Mouse (Mus musculus) embryonic facial prominence, embryonic 15.5 days (tissue): Measurements from ENCODE around the gene Rdm1. TPM values are rescaled to one million over a fixed set of nuclear protein-coding genes. Genes with fewer than 3 reads are reported as not detected.
"Not testable (repeated sequence)": the region's sequence is repeated elsewhere in the genome, so short reads cannot be mapped to it uniquely, and the experiment has no call there.

ENCODE experiments used
- ATAC-seq: fragments of 200-750 bp; cut with Nextera tagmentation; 2 replicates; pipeline ENCODE4 v1.8.0; 2017; ENCODE audit warnings: low read depth, moderate TSS enrichment; ENCODE audit not compliant: insufficient number of reproducible peaks, low FRiP score, low TSS enrichment
- H3K27ac ChIP-seq: fragments of 300-500 bp; sonication (generic); replicated peaks from 2 replicates; pipeline ENCODE4 v1.5.1; 2015; ENCODE audit warnings: mild to moderate bottlenecking, inconsistent platforms
- H3K27me3 ChIP-seq: fragments of 300-500 bp; sonication (generic); 2 replicates; pipeline ENCODE4 v1.6.1; 2015; ENCODE audit warnings: inconsistent platforms
- H3K36me3 ChIP-seq: fragments of 300-500 bp; sonication (generic); 2 replicates; pipeline ENCODE4 v1.6.1; 2015; ENCODE audit warnings: mild to moderate bottlenecking, inconsistent platforms
- H3K4me1 ChIP-seq: fragments of 300-500 bp; sonication (generic); 2 replicates; pipeline ENCODE4 v1.6.1; 2015; ENCODE audit warnings: inconsistent platforms
- H3K4me2 ChIP-seq: fragments of 300-500 bp; sonication (generic); replicated peaks from 2 replicates; pipeline ENCODE4 v1.6.1; 2015; ENCODE audit warnings: mild to moderate bottlenecking, inconsistent platforms
- H3K4me3 ChIP-seq: fragments of 300-500 bp; sonication (generic); replicated peaks from 2 replicates; pipeline ENCODE4 v1.5.1; 2015; ENCODE audit warnings: mild to moderate bottlenecking, inconsistent platforms
- H3K9ac ChIP-seq: fragments of 300-500 bp; sonication (generic); 2 replicates; pipeline ENCODE4 v1.6.1; 2015; ENCODE audit warnings: inconsistent platforms
- H3K9me3 ChIP-seq: fragments of 300-500 bp; sonication (generic); replicated peaks from 2 replicates; pipeline ENCODE4 v1.6.1; 2016; ENCODE audit warnings: inconsistent platforms
- WGBS: fragments of 180-500 bp; shearing (Covaris S2); methylation state at CpG from one replicate; pipeline ENCODE4 v1.1.7; 2015; 5-methylcytosine and 5-hydroxymethylcytosine counted together
- polyA plus RNA-seq: library from polyadenylated mRNA; unstranded; fragments of >200 nt; fragmentation: Nextera tagmentation; extraction: Ambion mirVana; gene quantifications from 2 replicates; pipeline ENCODE4 v1.2.1, GENCODE M21; 2015

The Rdm1 gene
- polyA plus RNA-seq, 1 experiment from 2014 or later = 54.6 TPM

DNA sequence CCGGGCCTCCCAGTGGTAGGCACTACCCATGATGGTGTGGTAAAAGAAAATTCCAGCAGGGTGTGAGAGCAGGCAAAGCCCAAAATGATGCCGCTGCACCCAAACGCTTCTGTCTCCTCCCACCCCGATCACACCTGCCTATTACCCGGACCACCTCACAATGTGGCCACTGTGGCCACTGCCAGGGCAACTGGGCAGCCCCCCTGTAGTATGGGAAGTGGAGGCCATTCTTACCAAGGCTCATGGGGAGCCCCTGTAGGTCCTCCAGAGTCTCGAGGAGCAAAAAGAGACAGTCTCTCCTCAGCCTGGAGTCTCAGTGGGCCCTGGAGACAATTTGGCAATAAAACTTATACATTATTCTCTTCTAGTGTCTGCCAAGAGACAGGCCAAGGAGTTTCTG lies 27.8 kb upstream of the Rdm1 start, which contains the start of gene Gm11634:
Gene Gm11634, minus strand, starts transcription at position 101 of the 400 bp plus-strand sequence.
- H3K4me2 ChIP-seq = no peak within 1 kb of the TSS
- no peaks in the 10 kb centered on the region for H3K36me3 ChIP-seq
- no peaks in the 10 kb centered on the region for H3K27me3 ChIP-seq
- no peak for ATAC-seq
- 78% methylated on average over 6 of the region's 6 CpGs for WGBS
- no peak within 1 kb of the TSS for H3K27ac ChIP-seq
- H3K4me1 ChIP-seq = no peaks in the 10 kb centered on the region
- no peak within 1 kb of the TSS for H3K9ac ChIP-seq
- H3K9me3 ChIP-seq = no peaks in the 10 kb centered on the region
- H3K4me3 ChIP-seq = no peak within 1 kb of the TSS

GRCm38 (mm10) chr11:101602491-101602890 lies 24.5 kb upstream of the Rdm1 start:
- H3K27ac ChIP-seq = no peak overlapping the region
- H3K4me3 ChIP-seq = no peak overlapping the region
- H3K9me3 ChIP-seq = no peaks in the 10 kb centered on the region
- peaks cover 4% of the 10 kb centered on the region; the same call in 1 of the 2 replicates for H3K4me1 ChIP-seq
- H3K27me3 ChIP-seq = no peaks in the 10 kb centered on the region
- no peak for ATAC-seq
- H3K4me2 ChIP-seq = no peak overlapping the region
- 8% methylated on average over 3 of the region's 3 CpGs for WGBS
- H3K9ac ChIP-seq = no peak overlapping the region
- no peaks in the 10 kb centered on the region for H3K36me3 ChIP-seq

DNA sequence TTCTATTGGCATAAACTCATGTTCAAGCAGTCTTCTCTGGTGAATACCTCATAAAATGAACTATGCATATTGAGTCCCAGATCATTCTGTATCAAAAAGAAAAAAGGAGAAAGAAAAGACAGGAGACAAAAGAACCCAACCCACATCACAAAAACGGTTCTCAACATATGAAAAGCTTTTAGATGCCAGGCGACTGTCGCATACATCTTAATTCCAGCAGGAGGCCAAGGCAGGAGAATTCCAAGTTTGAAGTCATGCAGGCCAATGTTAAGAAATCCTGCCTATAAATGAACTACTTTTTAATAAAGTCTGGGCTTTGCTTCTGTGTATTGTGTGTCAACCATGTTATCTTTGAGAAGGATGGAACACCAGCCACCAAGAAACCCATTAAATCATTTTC lies 22.9 kb upstream of the Rdm1 start:
- H3K9me3 ChIP-seq = no peaks in the 10 kb centered on the region
- H3K4me1 ChIP-seq = peaks cover 4% of the 10 kb centered on the region; the same call in 1 of the 2 replicates
- H3K27me3 ChIP-seq = no peaks in the 10 kb centered on the region
- H3K27ac ChIP-seq = no peak overlapping the region
- 3% methylated on average over 3 of the region's 3 CpGs for WGBS
- H3K9ac ChIP-seq = no peak overlapping the region
- peak overlapping the region; percentile 42 for H3K4me2 ChIP-seq
- H3K4me3 ChIP-seq = no peak overlapping the region
- H3K36me3 ChIP-seq = no peaks in the 10 kb centered on the region
- no peak for ATAC-seq

DNA sequence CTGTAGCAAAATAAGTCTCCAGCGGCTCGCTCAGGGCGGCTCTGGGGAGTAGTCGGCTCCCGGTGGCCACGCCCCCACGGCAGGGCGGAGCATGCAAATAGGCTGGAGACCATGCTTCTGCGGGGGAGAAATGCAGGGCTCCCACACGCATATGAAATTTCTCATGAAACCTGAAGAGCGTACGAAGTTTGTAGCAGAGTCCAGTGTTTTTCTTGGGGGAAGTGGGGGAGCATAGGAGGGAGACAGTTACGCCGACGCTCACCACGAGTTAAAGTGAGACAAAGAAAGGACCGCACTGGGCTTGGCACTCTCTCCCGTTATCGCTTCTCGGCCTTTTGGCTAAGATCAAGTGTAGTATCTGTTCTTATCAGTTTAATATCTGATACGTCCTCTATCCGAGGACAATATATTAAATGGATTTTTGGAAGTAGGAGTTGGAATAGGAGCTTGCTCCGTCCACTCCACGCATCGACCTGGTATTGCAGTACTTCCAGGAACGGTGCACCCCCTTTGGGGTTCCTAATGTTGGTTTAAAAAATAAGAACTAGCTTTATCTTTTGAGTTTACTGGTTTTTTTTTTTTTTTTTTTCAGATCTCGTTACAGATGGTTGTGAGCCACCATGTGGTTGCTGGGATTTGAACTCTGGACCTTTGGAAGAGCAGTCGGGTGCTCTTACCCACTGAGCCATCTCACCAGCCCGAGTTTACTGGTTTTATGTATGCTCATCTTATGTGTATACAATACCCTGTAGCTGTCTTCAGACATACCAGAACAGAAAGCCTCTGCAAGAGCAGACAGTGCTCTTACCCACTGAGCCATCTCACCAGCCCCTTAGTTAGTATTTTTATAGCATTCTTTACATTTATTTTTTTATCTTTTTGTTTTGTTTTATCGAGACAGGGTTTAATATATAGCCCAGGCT lies 22.2 kb upstream of the Rdm1 start:
- peak overlapping the region; percentile 42 for H3K4me2 ChIP-seq
- not testable (repeated sequence) for H3K9ac ChIP-seq, H3K9me3 ChIP-seq, H3K27ac ChIP-seq, H3K4me1 ChIP-seq, H3K27me3 ChIP-seq, H3K36me3 ChIP-seq
- peak; percentile 70 for ATAC-seq
- WGBS = 1% methylated on average over 30 of the region's 30 CpGs
- H3K4me3 ChIP-seq = peak overlapping the region; percentile 30

DNA sequence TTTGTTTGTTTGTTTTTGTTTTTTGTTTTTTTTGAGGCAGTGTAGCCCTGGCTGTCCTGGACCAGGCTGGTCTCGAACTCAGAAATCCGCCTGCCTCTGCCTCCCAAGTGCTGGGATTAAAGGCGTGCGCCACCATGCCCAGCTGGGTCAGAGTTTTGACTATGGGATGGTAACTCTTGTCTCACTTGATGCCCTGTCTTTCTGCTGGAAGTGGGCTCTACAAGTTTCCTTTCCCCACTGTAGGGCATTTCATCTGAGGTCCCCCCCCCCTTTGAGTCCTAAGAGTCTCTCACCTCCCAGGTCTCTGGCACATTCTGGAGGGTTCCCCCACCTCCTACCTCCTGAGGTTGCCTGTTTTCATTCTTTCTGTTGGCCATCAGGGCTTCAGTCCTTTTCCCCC lies 19.9 kb upstream of the Rdm1 start:
- H3K36me3 ChIP-seq, H3K27me3 ChIP-seq, H3K4me1 ChIP-seq, H3K9ac ChIP-seq, H3K4me2 ChIP-seq, H3K27ac ChIP-seq, H3K9me3 ChIP-seq, H3K4me3 ChIP-seq, ATAC-seq: not testable (repeated sequence)
- WGBS = 91% methylated on average over 4 of the region's 4 CpGs

- no peaks in the 10 kb centered on the region for H3K36me3 ChIP-seq
- H3K4me1 ChIP-seq = no peaks in the 10 kb centered on the region
- no peaks in the 10 kb centered on the region for H3K27me3 ChIP-seq
- no peaks in the 10 kb centered on the region for H3K9me3 ChIP-seq
- H3K4me2 ChIP-seq = no peak overlapping the region
- H3K9ac ChIP-seq = no peak overlapping the region
- WGBS = 30% methylated on average over 11 of the region's 11 CpGs
- no peak overlapping the region for H3K4me3 ChIP-seq
- no peak overlapping the region for H3K27ac ChIP-seq
- no peak for ATAC-seq
These were observed 16.6 kb upstream of the Rdm1 start for GRCm38 (mm10) chr11:101610445-101610844.

GRCm38 (mm10) chr11:101613596-101613995 lies 13.4 kb upstream of the Rdm1 start:
- no peak overlapping the region for H3K4me2 ChIP-seq
- H3K9me3 ChIP-seq = no peaks in the 10 kb centered on the region
- no peaks in the 10 kb centered on the region for H3K36me3 ChIP-seq
- ATAC-seq = no peak
- H3K27me3 ChIP-seq = no peaks in the 10 kb centered on the region
- no peak overlapping the region for H3K9ac ChIP-seq
- WGBS = 80% methylated on average over 6 of the region's 6 CpGs
- no peak overlapping the region for H3K27ac ChIP-seq
- H3K4me3 ChIP-seq = no peak overlapping the region
- H3K4me1 ChIP-seq = peaks cover 6% of the 10 kb centered on the region

- Histone ChIP-seq H3K9ac (no peak overlapping the region), H3K27ac (no peak overlapping the region), H3K4me2 (no peak overlapping the region), H3K27me3 (no peaks in the 10 kb centered on the region), H3K9me3 (no peaks in the 10 kb centered on the region), H3K4me1 (peaks cover 6% of the 10 kb centered on the region), H3K36me3 (no peaks in the 10 kb centered on the region), H3K4me3 (no peak overlapping the region)
- ATAC-seq = no peak
- WGBS = 56% methylated on average over 4 of the region's 4 CpGs
These were observed 12.9 kb upstream of the Rdm1 start for GRCm38 (mm10) chr11:101614116-101614515.

DNA sequence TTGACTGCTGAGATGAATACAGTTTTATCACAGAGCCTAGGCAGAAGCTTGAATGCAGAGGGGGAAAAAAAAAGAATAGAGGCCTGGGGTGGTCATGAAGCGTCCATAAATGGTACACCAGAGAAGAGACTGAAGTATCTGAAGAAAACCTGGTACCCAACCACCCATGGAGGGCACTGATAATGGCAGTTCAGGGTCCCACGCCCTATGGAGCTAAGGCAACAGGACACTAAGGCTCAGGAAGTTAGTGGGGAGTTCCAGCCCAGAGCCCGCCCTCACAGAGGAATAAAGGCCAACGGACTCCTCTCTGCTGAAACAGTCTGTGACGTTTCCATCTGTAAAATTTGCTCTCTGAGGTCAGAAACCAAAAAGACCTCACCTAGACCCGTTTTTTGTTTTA lies 11.6 kb upstream of the Rdm1 start:
- H3K4me1 ChIP-seq = peaks cover 6% of the 10 kb centered on the region
- no peaks in the 10 kb centered on the region for H3K27me3 ChIP-seq
- H3K9me3 ChIP-seq = no peaks in the 10 kb centered on the region
- no peak overlapping the region for H3K4me2 ChIP-seq
- no peaks in the 10 kb centered on the region for H3K36me3 ChIP-seq
- no peak overlapping the region for H3K9ac ChIP-seq
- no peak overlapping the region for H3K27ac ChIP-seq
- no peak for ATAC-seq
- H3K4me3 ChIP-seq = no peak overlapping the region
- 75% methylated on average over 6 of the region's 6 CpGs for WGBS

- H3K4me2 ChIP-seq = no peak overlapping the region
- H3K9me3 ChIP-seq = no peaks in the 10 kb centered on the region
- WGBS = 79% methylated on average over 8 of the region's 8 CpGs
- peaks cover 6% of the 10 kb centered on the region for H3K4me1 ChIP-seq
- no peaks in the 10 kb centered on the region for H3K36me3 ChIP-seq
- H3K27me3 ChIP-seq = no peaks in the 10 kb centered on the region
- no peak for ATAC-seq
- no peak overlapping the region for H3K27ac ChIP-seq
- H3K9ac ChIP-seq = no peak overlapping the region
- H3K4me3 ChIP-seq = no peak overlapping the region
These were observed 10.9 kb upstream of the Rdm1 start for GRCm38 (mm10) chr11:101616104-101616503.

- 18% methylated on average over 18 of the region's 18 CpGs for WGBS
- H3K9me3 ChIP-seq = no peaks in the 10 kb centered on the region
- H3K36me3 ChIP-seq = no peaks in the 10 kb centered on the region
- H3K4me1 ChIP-seq = peaks cover 6% of the 10 kb centered on the region
- no peak overlapping the region for H3K4me3 ChIP-seq
- no peak overlapping the region for H3K9ac ChIP-seq
- 0 out of 2 replicates have a peak overlapping the region, but pooled peaks have one; percentile 17 for H3K27ac ChIP-seq
- ATAC-seq = no peak
- H3K4me2 ChIP-seq = no peak overlapping the region
- no peaks in the 10 kb centered on the region for H3K27me3 ChIP-seq
These were observed 9.8 kb upstream of the Rdm1 start for GRCm38 (mm10) chr11:101616948-101617767.
